Mouse (Mus musculus): ENCODE data around the gene Tbc1d10c. TPM values are rescaled to one million over a fixed set of nuclear protein-coding genes. Genes with fewer than 3 reads are reported as not detected.

Gene Tbc1d10c
- polyA plus RNA-seq, 1 experiment from 2014 or later = 0.31 TPM

GRCm38 (mm10) chr19:4151488-4151860 is 39.6 kb downstream of the Tbc1d10c start:
- no peak for ATAC-seq (ENCODE audit: low FRiP score)
- H3K36me3 ChIP-seq (replicated peaks) = peaks cover 44% of the 10 kb centered on the region
- WGBS = 74% methylated on average over 5 of the region's 5 CpGs

GRCm38 (mm10) chr19:4150567-4151487 is 40.3 kb downstream of the Tbc1d10c start:
- Histone ChIP-seq H3K27ac (no peak overlapping the region), H3K4me1 (peaks cover 29% of the 10 kb centered on the region), H3K4me2 (no peak overlapping the region), H3K27me3 (no peaks in the 10 kb centered on the region), H3K9ac (no peak overlapping the region), H3K4me3 (replicated peaks) (no peak overlapping the region), H3K36me3 (replicated peaks) (peaks cover 37% of the 10 kb centered on the region), H3K9me3 (no peaks in the 10 kb centered on the region)
- whole genome bisulfite sequencing = 91% methylated on average over 22 of the region's 22 CpGs
- ATAC-seq (ENCODE audit: low FRiP score) = no peak

More at GRCm38 (mm10) chr19:4151488-4151860, 39.6 kb downstream of the Tbc1d10c start:
- Histone ChIP-seq H3K4me3 (replicated peaks) (no peak overlapping the region), H3K27ac (no peak overlapping the region), H3K9ac (no peak overlapping the region), H3K27me3 (no peaks in the 10 kb centered on the region), H3K4me1 (peaks cover 29% of the 10 kb centered on the region), H3K9me3 (no peaks in the 10 kb centered on the region), H3K4me2 (no peak overlapping the region)

GRCm38 (mm10) chr19:4149764-4150461 is 41.2 kb downstream of the Tbc1d10c start:
- Histone ChIP-seq H3K27me3 (no peaks in the 10 kb centered on the region), H3K27ac (no peak overlapping the region), H3K9ac (0 out of 2 replicates have a peak overlapping the region, but pooled peaks have one; percentile 92), H3K4me1 (peaks cover 25% of the 10 kb centered on the region), H3K36me3 (replicated peaks) (peaks cover 35% of the 10 kb centered on the region), H3K4me3 (replicated peaks) (no peak overlapping the region), H3K4me2 (peak overlapping the region; percentile 77; the same call in 1 of the 2 replicates), H3K9me3 (no peaks in the 10 kb centered on the region)
- no peak for ATAC-seq (ENCODE audit: low FRiP score)
- WGBS = 94% methylated on average over 17 of the region's 17 CpGs

GRCm38 (mm10) chr19:4149283-4149682 is 41.8 kb downstream of the Tbc1d10c start:
- Histone ChIP-seq H3K9me3 (no peaks in the 10 kb centered on the region), H3K36me3 (replicated peaks) (peaks cover 35% of the 10 kb centered on the region), H3K27ac (no peak overlapping the region), H3K4me1 (peaks cover 24% of the 10 kb centered on the region), H3K4me2 (peak overlapping the region; percentile 77), H3K9ac (peak overlapping the region; percentile 92), H3K27me3 (no peaks in the 10 kb centered on the region), H3K4me3 (replicated peaks) (peak overlapping the region; percentile 89)
- WGBS = 89% methylated on average over 11 of the region's 11 CpGs
- no peak for ATAC-seq (ENCODE audit: low FRiP score)

GRCm38 (mm10) chr19:4148819-4149218 is 42.3 kb downstream of the Tbc1d10c start:
- Histone ChIP-seq H3K27ac (peak overlapping the region; percentile 75), H3K27me3 (no peaks in the 10 kb centered on the region), H3K9ac (peak overlapping the region; percentile 92), H3K9me3 (no peaks in the 10 kb centered on the region), H3K4me3 (replicated peaks) (peak overlapping the region; percentile 89), H3K4me1 (peaks cover 24% of the 10 kb centered on the region), H3K4me2 (peak overlapping the region; percentile 77), H3K36me3 (replicated peaks) (peaks cover 33% of the 10 kb centered on the region)
- WGBS = 6% methylated on average over 8 of the region's 8 CpGs
- no peak for ATAC-seq (ENCODE audit: low FRiP score)

GRCm38 (mm10) chr19:4148491-4148806 is 42.6 kb downstream of the Tbc1d10c start, which contains the start of gene Coro1b:
Gene Coro1b (plus strand): TSS chr19:4148619.
- H3K27ac ChIP-seq = peak within 1 kb of the TSS; percentile 75
- WGBS = under 1% methylated on average over 33 of the region's 33 CpGs
- ATAC-seq (ENCODE audit: low FRiP score) = peak; percentile 97

GRCm38 (mm10) chr19:4147782-4148490 is 43.1 kb downstream of the Tbc1d10c start:
- peaks cover 24% of the 10 kb centered on the region for H3K4me1 ChIP-seq
- peaks cover 3% of the 10 kb centered on the region; the same call in 1 of the 2 replicates for H3K27me3 ChIP-seq
- peak overlapping the region; percentile 89 for H3K4me3 ChIP-seq (replicated peaks)
- ATAC-seq (ENCODE audit: low FRiP score) = peak; percentile 36
- peak overlapping the region; percentile 13; the same call in 1 of the 2 replicates for H3K27ac ChIP-seq
- WGBS = 35% methylated on average over 9 of the region's 9 CpGs
- peak overlapping the region; percentile 77 for H3K4me2 ChIP-seq
- H3K9ac ChIP-seq = peak overlapping the region; percentile 92
- peaks cover 24% of the 10 kb centered on the region for H3K36me3 ChIP-seq (replicated peaks)
- no peaks in the 10 kb centered on the region for H3K9me3 ChIP-seq

More at GRCm38 (mm10) chr19:4148491-4148806, 42.6 kb downstream of the Tbc1d10c start, which contains the start of gene Coro1b:
- H3K4me2 ChIP-seq = peak within 1 kb of the TSS; percentile 77
- peak within 1 kb of the TSS; percentile 92 for H3K9ac ChIP-seq
- H3K36me3 ChIP-seq (replicated peaks) = peaks cover 29% of the 10 kb centered on the region
- H3K4me3 ChIP-seq (replicated peaks) = peak within 1 kb of the TSS; percentile 89
- H3K4me1 ChIP-seq = peaks cover 24% of the 10 kb centered on the region
- no peaks in the 10 kb centered on the region for H3K27me3 ChIP-seq
- no peaks in the 10 kb centered on the region for H3K9me3 ChIP-seq

GRCm38 (mm10) chr19:4147022-4147405 is 44.1 kb downstream of the Tbc1d10c start:
- no peak overlapping the region for H3K4me2 ChIP-seq
- no peak overlapping the region for H3K27ac ChIP-seq
- no peaks in the 10 kb centered on the region for H3K9me3 ChIP-seq
- H3K4me3 ChIP-seq (replicated peaks) = no peak overlapping the region
- no peak overlapping the region for H3K9ac ChIP-seq
- peaks cover 18% of the 10 kb centered on the region for H3K36me3 ChIP-seq (replicated peaks)
- peaks cover 24% of the 10 kb centered on the region for H3K4me1 ChIP-seq
- H3K27me3 ChIP-seq = peaks cover 4% of the 10 kb centered on the region; the same call in 1 of the 2 replicates
- 45% methylated on average over 3 of the region's 3 CpGs for WGBS
- no peak for ATAC-seq (ENCODE audit: low FRiP score)

GRCm38 (mm10) chr19:4146366-4147021 is 44.6 kb downstream of the Tbc1d10c start:
- Histone ChIP-seq H3K4me3 (replicated peaks) (no peak overlapping the region), H3K27me3 (peaks cover 4% of the 10 kb centered on the region; the same call in 1 of the 2 replicates), H3K4me1 (peaks cover 24% of the 10 kb centered on the region), H3K9me3 (no peaks in the 10 kb centered on the region), H3K36me3 (replicated peaks) (peaks cover 17% of the 10 kb centered on the region), H3K9ac (no peak overlapping the region), H3K27ac (no peak overlapping the region), H3K4me2 (no peak overlapping the region)
- WGBS = 63% methylated on average over 12 of the region's 12 CpGs
- no peak for ATAC-seq (ENCODE audit: low FRiP score)

- Histone ChIP-seq H3K9ac (no peak overlapping the region), H3K4me3 (replicated peaks) (no peak overlapping the region), H3K9me3 (no peaks in the 10 kb centered on the region), H3K4me2 (no peak overlapping the region), H3K27ac (no peak overlapping the region), H3K27me3 (peaks cover 4% of the 10 kb centered on the region; the same call in 1 of the 2 replicates), H3K36me3 (replicated peaks) (peaks cover 11% of the 10 kb centered on the region), H3K4me1 (peaks cover 24% of the 10 kb centered on the region)
- 81% methylated on average over 5 of the region's 5 CpGs for WGBS
- no peak for ATAC-seq (ENCODE audit: low FRiP score)
Measured at GRCm38 (mm10) chr19:4145936-4146335, 45.1 kb downstream of the Tbc1d10c start.
